Mouse (Mus musculus) small intestine, adult 2 months (tissue): Measurements from ENCODE around the gene Cldn13. TPM values are rescaled to one million over a fixed set of nuclear protein-coding genes. Genes with fewer than 3 reads are reported as not detected.
"Not testable (repeated sequence)": the region's sequence is repeated elsewhere in the genome, so short reads cannot be mapped to it uniquely, and the experiment has no call there.

Source experiments
- H3K27ac ChIP-seq: fragments of 200-500 bp; 2 replicates; pipeline ENCODE4 v1.5.1; 2012; ENCODE audit warnings: low read depth, low read length, control low read depth, inconsistent platforms; ENCODE audit not compliant: insufficient read depth
- H3K27me3 ChIP-seq: fragments of 200-500 bp; 2 replicates; pipeline ENCODE4 v1.6.1; 2012; ENCODE audit warnings: mild to moderate bottlenecking, moderate library complexity, low read length, inconsistent platforms; ENCODE audit not compliant: control insufficient read depth, insufficient read depth
- H3K36me3 ChIP-seq: fragments of 200-500 bp; 2 replicates; pipeline ENCODE4 v1.6.1; 2012; ENCODE audit warnings: mild to moderate bottlenecking, low read length, control low read depth, inconsistent platforms; ENCODE audit not compliant: control insufficient read depth, insufficient read depth
- H3K4me1 ChIP-seq: fragments of 200-500 bp; 2 replicates; pipeline ENCODE4 v1.6.1; 2012; ENCODE audit warnings: low read length, inconsistent platforms, mixed read lengths; ENCODE audit not compliant: control insufficient read depth, insufficient read depth, insufficient read length
- H3K4me3 ChIP-seq: fragments of 200-500 bp; 2 replicates; pipeline ENCODE4 v1.5.1; 2012; ENCODE audit warnings: low read depth, mild to moderate bottlenecking, control low read depth, inconsistent platforms, low read length, moderate library complexity
- CTCF ChIP-seq: fragments of 200-500 bp; IDR thresholded peaks from 2 replicates; pipeline ENCODE4 v1.5.1; 2012; ENCODE audit warnings: low read depth, mild to moderate bottlenecking, control low read depth, inconsistent platforms, low read length, moderate library complexity, mixed read lengths; ENCODE audit not compliant: insufficient replicate concordance, insufficient read length; ENCODE audit errors: extremely low read depth
- POLR2A ChIP-seq: fragments of 200-500 bp; IDR thresholded peaks from 2 replicates; pipeline ENCODE4 v1.6.1; 2012; ENCODE audit warnings: low read depth, mild to moderate bottlenecking, control low read depth, inconsistent platforms, low read length, moderate library complexity
- WGBS: fragments of 180-500 bp; shearing (Covaris S2); methylation state at CpG from one replicate; pipeline ENCODE4 v1.1.7; 2018; 5-methylcytosine and 5-hydroxymethylcytosine counted together
- polyA plus RNA-seq: library from polyadenylated mRNA; depleted of rRNA; stranded (reverse); fragments of >200 nt; gene quantifications from 2 replicates; pipeline ENCODE4 v1.2.3, GENCODE M21; 2012

Cldn13 gene
- polyA plus RNA-seq, 1 experiment = not detected

GRCm38 (mm10) chr5:134944179-134944578 lies 28.9 kb upstream of the Cldn13 start:
- H3K27me3 ChIP-seq = peaks cover 6% of the 10 kb centered on the region

GRCm38 (mm10) chr5:134942740-134943139 lies 27.4 kb upstream of the Cldn13 start:
- 66% methylated on average over 2 of the region's 2 CpGs for WGBS
- no peaks in the 10 kb centered on the region for H3K36me3 ChIP-seq
- H3K4me1 ChIP-seq = peaks cover 11% of the 10 kb centered on the region
- H3K27me3 ChIP-seq = peaks cover 6% of the 10 kb centered on the region
- H3K27ac ChIP-seq = no peak overlapping the region
- H3K4me3 ChIP-seq = no peak overlapping the region
- TF ChIP-seq POLR2A = no peak
- TF ChIP-seq CTCF = no peak

More at GRCm38 (mm10) chr5:134944179-134944578, 28.9 kb upstream of the Cldn13 start:
- H3K36me3 ChIP-seq = no peaks in the 10 kb centered on the region
- TF ChIP-seq POLR2A = no peak
- no peak for TF ChIP-seq CTCF
- 47% methylated on average over 5 of the region's 5 CpGs for WGBS
- H3K4me3 ChIP-seq = no peak overlapping the region
- H3K4me1 ChIP-seq = peaks cover 11% of the 10 kb centered on the region
- H3K27ac ChIP-seq = no peak overlapping the region

- 65% methylated on average over 14 of the region's 14 CpGs for WGBS
- Histone ChIP-seq H3K27ac (no peak overlapping the region), H3K4me3 (no peak overlapping the region), H3K36me3 (no peaks in the 10 kb centered on the region), H3K27me3 (peaks cover 6% of the 10 kb centered on the region), H3K4me1 (peaks cover 7% of the 10 kb centered on the region)
- TF ChIP-seq CTCF = no peak
- TF ChIP-seq POLR2A = no peak
Observed at GRCm38 (mm10) chr5:134941472-134942209, 26.3 kb upstream of the Cldn13 start.

- not testable (repeated sequence) for H3K4me1 ChIP-seq, H3K27ac ChIP-seq, H3K36me3 ChIP-seq, H3K4me3 ChIP-seq, H3K27me3 ChIP-seq
- 89% methylated on average over 4 of the region's 7 CpGs for WGBS
Observed at GRCm38 (mm10) chr5:134939554-134939953, 24.2 kb upstream of the Cldn13 start.

- Histone ChIP-seq H3K27me3 (no peaks in the 10 kb centered on the region), H3K4me1 (no peaks in the 10 kb centered on the region), H3K27ac (no peak overlapping the region), H3K36me3 (no peaks in the 10 kb centered on the region), H3K4me3 (no peak overlapping the region)
- WGBS = 74% methylated on average over 3 of the region's 3 CpGs
- TF ChIP-seq POLR2A (no peak), CTCF (no peak)
Observed at GRCm38 (mm10) chr5:134939069-134939468, 23.7 kb upstream of the Cldn13 start.

- TF ChIP-seq CTCF (no peak), POLR2A (no peak)
- Histone ChIP-seq H3K36me3 (no peaks in the 10 kb centered on the region), H3K27me3 (no peaks in the 10 kb centered on the region), H3K4me3 (no peak overlapping the region), H3K27ac (no peak overlapping the region), H3K4me1 (peaks cover 6% of the 10 kb centered on the region)
- WGBS = 82% methylated on average over 6 of the region's 6 CpGs
Observed at GRCm38 (mm10) chr5:134936626-134937185, 21.4 kb upstream of the Cldn13 start.

GRCm38 (mm10) chr5:134936051-134936450 lies 20.7 kb upstream of the Cldn13 start:
- no peak overlapping the region for H3K4me3 ChIP-seq
- no peak overlapping the region for H3K27ac ChIP-seq
- H3K36me3 ChIP-seq = no peaks in the 10 kb centered on the region
- TF ChIP-seq POLR2A (no peak), CTCF (no peak)
- H3K27me3 ChIP-seq = no peaks in the 10 kb centered on the region
- peaks cover 6% of the 10 kb centered on the region for H3K4me1 ChIP-seq
- WGBS = 76% methylated on average over 6 of the region's 6 CpGs
